Mouse (Mus musculus) heart, postnatal 25 days (tissue): ENCODE data around the gene Treh. TPM values are rescaled to one million over a fixed set of nuclear protein-coding genes. Genes with fewer than 3 reads are reported as not detected.

Experiments used
- DNase-seq: peaks from one replicate; pipeline ENCODE4 v3.0.0; 2022; ENCODE audit warnings: low spot score
- intact Hi-C: fragments of 180-260 bp; cut with DNase I; formaldehyde crosslinking; loops from one replicate; pipeline ENCODE4 v1.15.1; 2025
- total RNA-seq, 2 experiments: library from RNA; stranded (reverse); gene quantifications; 2 replicates each; pipeline ENCODE4 v1.2.3; 2021

The Treh gene
- total RNA-seq, 2 experiments from 2014 or later: not detected

GRCm38 (mm10) chr9:44671416-44671815, 1.6 kb upstream of the Treh start:
- no peak for DNase-seq
- intact Hi-C loops: no loop called here

- intact Hi-C loops: no loop called here
- DNase-seq: no peak
These were observed 655 bp upstream of the Treh start for GRCm38 (mm10) chr9:44672291-44672865.

- intact Hi-C loops: no loop called here
- no peak for DNase-seq
These were observed 5.3 kb downstream of the Treh start for GRCm38 (mm10) chr9:44678288-44678871.

DNA sequence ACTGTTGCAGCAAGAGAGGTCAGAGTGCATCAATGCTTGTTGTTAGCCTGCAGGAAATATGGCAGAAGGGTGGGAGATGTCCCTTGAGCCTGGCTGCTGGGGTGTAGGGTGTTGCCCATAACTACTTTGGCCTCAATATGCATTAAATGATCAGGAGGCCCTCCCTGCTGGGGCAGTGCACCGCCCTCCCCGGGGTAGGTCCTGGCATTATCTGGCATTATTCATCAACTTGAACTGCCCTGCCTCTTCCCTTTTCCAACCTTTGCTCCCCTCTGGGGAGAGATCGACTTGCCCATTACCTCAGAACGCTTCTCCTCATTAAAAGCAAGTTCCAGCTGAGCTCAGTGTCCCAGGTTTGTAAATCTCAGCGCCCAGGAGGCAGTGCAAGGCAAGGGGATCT, 6.5 kb downstream of the Treh start:
- intact Hi-C loops: no loop called here
- no peak for DNase-seq

DNA sequence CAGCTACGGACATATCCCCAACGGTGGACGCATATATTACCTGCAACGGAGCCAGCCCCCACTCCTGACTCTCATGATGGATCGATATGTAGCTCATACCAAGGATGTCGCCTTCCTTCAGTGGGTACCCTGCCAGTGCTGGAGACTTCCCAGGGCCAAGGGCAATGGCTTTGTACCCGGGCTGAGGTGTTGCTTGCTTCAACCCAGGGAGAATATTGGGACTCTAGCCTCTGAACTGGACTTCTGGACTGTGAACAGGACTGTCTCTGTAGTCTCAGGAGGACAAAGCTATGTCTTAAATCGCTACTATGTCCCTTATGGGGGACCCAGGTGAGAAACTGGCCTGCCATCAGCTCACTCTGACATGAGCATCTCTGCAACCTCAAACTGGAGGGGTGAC, 10.0 kb downstream of the Treh start:
- intact Hi-C loops: no loop called here
- no peak for DNase-seq

DNA sequence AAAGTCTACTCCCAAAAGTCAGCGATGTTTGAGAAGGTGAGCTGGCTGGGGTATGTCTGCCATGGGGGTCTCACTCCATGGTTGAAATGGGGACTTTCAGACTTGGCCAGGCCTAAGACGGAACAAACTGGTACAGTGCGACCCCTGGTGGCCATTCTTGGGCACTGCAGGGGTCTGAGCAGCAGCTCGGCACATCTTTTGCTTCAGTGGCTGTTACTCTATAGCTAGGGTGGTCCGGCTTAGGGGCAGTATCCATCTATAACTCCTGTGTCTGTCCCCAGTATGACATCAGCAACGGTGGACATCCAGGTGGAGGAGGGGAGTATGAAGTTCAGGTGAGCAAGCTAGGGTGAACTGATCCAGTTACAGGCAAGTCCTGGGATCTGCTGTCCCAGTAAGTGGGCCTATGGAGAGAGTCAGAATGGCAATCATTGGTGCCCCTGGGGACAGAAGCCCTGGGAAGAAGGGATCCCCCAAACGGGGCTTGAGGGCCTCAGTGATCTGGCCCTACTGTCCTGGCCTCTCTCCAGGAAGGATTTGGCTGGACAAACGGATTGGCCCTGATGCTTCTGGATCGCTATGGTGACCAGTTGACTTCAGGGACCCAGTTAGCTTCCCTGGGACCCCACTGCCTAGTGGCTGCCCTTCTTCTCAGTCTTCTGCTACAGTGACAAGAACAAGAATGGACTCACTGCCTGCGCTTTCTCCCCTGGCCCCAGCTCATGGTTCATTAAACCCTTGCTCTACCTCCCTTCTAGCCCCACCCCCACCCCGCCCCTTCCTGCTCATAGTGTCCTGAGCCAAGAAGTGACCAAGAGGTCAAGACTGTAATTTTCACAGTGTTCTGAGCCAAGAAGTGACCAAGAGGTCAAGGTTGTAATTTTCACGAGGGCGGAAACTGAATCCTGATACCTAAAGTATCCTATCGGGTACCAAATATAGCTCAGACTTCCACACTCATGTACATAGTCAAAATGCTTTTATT, 12.6 kb downstream of the Treh start:
- intact Hi-C loops: loop anchor here (1.0 kb wide), 1 partner anchor 30 kb away; no protein-coding TSS in a partner anchor
- no peak for DNase-seq

- intact Hi-C loops: no loop called here
- no peak for DNase-seq
These were observed 13.6 kb downstream of the Treh start for GRCm38 (mm10) chr9:44686638-44687037.

DNA sequence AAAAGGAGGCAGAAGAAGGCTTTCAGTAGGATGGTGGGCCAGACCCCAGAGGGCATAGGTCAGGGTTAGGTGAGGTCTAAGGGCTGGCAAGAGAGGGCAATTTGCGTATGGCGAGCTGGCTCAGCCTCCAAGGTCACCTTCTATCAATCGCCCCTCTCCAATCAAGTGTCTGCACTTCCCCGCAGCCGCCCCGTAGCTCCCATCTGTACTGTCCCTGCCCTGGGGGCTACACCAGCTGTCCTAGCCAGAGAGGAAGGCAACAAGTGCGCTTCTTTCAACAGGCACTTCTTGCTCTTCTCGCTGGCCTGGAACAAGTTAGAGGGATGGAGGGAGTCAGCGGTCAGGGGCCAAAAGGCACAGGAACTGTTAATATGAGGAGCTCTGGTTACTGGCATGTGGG, 15.0 kb downstream of the Treh start:
- DNase-seq: no peak
- intact Hi-C loops: no loop called here

GRCm38 (mm10) chr9:44690641-44691040, 17.6 kb downstream of the Treh start:
- intact Hi-C loops: loop anchor here (5.0 kb wide), 1 partner anchor 42 kb away; no protein-coding TSS in a partner anchor
- no peak for DNase-seq

GRCm38 (mm10) chr9:44691671-44692520, 18.9 kb downstream of the Treh start:
- peak; percentile 59 for DNase-seq
- intact Hi-C loops: loop anchor here (5.0 kb wide), 1 partner anchor 40 kb away; no protein-coding TSS in a partner anchor

DNA sequence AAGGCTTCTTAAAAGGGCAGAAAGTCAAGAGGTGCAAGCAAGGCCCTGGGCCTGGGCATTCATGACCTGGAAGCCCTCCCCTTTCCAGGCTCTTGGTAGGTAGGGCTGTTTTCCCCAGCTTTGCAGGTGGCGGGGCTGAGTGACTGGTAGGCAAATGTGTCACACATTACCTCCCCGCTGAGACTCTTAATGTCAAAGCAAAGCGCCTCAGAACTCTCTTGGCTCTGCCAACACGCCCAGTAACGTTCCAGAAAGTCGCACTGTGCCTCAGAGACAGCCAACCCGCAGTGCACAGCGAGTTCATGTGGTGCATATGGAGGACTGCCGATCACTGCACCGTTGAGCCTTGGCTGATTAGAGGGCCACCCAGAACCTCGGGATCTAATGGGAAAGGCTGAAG, 20.0 kb downstream of the Treh start:
- DNase-seq: no peak
- intact Hi-C loops: loop anchor here (5.0 kb wide), 1 partner anchor 39 kb away; no protein-coding TSS in a partner anchor

GRCm38 (mm10) chr9:44697866-44698265, 24.8 kb downstream of the Treh start:
- intact Hi-C loops: no loop called here
- DNase-seq: no peak

DNA sequence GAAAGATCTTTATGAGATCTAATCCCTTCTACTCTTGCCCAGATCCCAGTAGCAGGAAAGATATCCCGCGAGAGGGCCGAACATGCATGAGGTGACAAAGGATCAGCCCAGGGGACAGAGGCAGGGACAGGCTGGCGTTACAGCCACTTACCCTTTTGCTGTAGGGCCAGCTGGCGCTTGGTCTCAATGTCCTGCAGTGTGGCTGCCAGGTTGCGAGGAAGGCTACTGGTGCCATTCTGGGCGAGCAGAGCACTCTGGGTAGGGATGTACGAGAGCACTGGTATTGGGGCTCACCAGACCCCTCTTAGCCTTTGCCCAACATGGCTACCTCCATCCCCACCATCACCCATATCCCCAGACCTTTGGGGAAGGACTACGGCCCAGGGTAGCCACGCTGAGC, 26.2 kb downstream of the Treh start:
- intact Hi-C loops: no loop called here
- no peak for DNase-seq

DNA sequence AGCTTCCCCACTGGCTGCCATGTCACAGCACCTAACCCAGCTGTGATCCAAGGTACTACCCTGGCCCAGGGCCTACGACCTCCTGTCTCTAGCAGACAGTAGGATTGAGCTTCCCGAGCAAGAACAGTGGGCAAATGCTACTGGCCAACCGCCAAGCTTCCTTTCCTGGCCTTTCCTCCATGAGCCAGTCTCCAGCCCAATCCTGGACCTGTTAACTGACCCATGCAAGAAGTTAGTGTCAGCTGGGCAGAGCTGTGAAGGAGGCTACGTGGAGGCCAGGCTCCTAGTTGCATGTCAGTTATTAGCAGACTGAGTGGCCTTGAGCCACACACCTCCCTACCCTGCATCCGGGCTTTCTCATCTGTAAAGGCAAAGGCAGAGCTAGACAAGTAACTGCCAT, 26.7 kb downstream of the Treh start:
- DNase-seq: no peak
- intact Hi-C loops: no loop called here

GRCm38 (mm10) chr9:44707749-44708428, 34.9 kb downstream of the Treh start:
- intact Hi-C loops: loop anchor here (5.0 kb wide), 1 partner anchor 39 kb away; no protein-coding TSS in a partner anchor
- no peak for DNase-seq

GRCm38 (mm10) chr9:44708429-44708765, 35.4 kb downstream of the Treh start:
- DNase-seq: peak; percentile 61
- intact Hi-C loops: loop anchor here (5.0 kb wide), 1 partner anchor 39 kb away; no protein-coding TSS in a partner anchor

GRCm38 (mm10) chr9:44708925-44709324, 35.9 kb downstream of the Treh start:
- DNase-seq: no peak
- intact Hi-C loops: loop anchor here (5.0 kb wide), 1 partner anchor 38 kb away; no protein-coding TSS in a partner anchor

DNA sequence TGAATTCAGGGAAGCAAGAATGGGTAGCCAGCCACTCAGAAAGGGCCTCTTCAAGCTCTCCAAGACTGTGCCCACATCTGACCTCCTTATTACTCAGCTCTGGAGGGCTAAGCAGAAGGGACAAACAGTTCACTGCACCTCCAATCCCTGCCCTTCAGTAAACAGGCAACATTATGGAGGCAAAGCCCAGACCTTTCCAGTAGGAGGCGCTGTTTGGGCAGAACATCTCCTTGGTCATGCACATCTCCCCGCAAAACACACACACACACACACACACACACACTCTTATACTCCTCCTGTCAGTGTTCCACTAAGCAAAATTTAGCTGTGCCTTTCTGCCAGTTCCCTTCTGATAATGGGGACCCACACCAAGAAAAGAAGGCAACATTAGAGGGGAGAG, 36.6 kb downstream of the Treh start:
- intact Hi-C loops: loop anchor here (5.0 kb wide), 1 partner anchor 38 kb away; no protein-coding TSS in a partner anchor
- no peak for DNase-seq

DNA sequence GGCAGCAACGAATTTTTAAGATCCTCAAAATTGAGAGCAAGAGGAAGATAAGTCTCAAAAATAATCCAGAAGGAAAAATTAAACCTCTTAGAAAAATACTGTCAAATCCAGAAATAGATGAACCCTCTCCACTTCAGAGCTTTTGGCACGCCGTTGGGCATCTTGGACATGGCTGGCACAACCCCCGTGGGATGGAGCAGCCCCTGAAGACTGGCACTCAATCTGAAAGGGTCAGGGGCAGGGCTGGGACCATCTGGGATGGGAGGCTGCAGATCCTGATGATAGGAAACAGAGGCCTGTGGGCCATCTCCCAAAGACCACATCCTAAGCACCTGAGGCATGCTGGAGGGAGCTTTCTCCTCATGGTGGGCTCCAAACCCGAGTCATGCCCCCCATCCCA, 37.2 kb downstream of the Treh start:
- intact Hi-C loops: no loop called here
- DNase-seq: no peak
